Mouse (Mus musculus): ENCODE results near the gene Mup17. TPM values are rescaled to one million over a fixed set of nuclear protein-coding genes. Genes with fewer than 3 reads are reported as not detected.
"Not testable (repeated sequence)": the region's sequence is repeated elsewhere in the genome, so short reads cannot be mapped to it uniquely, and the experiment has no call there.

Gene Mup17
- polyA plus RNA-seq (2015; fragmentation: Nextera tagmentation; extraction: Ambion mirVana), result not detected in 2 replicates

DNA sequence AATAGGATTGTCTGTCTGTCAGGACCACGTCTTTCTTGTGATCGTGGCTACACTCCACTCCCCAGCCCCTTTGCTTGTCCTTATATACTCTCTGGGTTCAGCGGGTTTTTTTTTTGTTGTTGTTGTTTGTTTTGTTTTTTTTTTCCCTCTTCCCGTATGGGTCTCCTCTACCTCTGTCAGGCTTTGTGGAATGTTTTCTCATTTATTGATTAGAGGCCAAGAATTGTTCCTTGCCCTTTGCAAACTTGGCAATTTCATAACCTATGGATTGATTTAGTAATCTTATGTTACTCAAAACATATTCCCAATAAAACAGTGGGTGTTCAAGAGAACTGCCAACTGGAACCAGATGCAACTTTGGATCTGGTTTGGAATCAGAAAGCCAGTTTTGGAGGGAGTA, at the start of gene Mup17:
Mup17 (minus strand) TSS at position 101 of the 400 bp plus-strand sequence.
- not testable (repeated sequence) for H3K27ac ChIP-seq (ENCODE audit: low read length); H3K4me1 ChIP-seq (ENCODE audit: control insufficient read depth, low read depth, low read length); H3K27me3 ChIP-seq (ENCODE audit: control insufficient read depth, insufficient read depth, low read depth, low read length); H3K9ac ChIP-seq (ENCODE audit: low read depth, low read length); H3K4me2 ChIP-seq (ENCODE audit: low read depth, low read length); H3K9me3 ChIP-seq (replicated peaks; ENCODE audit: control insufficient read depth, low read length); ATAC-seq (ENCODE audit: low read depth); H3K36me3 ChIP-seq (ENCODE audit: control insufficient read depth, insufficient read depth); H3K4me3 ChIP-seq (ENCODE audit: low read depth, low read length)
- WGBS (ENCODE audit: insufficient replicate concordance), result 35% methylated on average over 3 of the region's 4 CpGs

DNA sequence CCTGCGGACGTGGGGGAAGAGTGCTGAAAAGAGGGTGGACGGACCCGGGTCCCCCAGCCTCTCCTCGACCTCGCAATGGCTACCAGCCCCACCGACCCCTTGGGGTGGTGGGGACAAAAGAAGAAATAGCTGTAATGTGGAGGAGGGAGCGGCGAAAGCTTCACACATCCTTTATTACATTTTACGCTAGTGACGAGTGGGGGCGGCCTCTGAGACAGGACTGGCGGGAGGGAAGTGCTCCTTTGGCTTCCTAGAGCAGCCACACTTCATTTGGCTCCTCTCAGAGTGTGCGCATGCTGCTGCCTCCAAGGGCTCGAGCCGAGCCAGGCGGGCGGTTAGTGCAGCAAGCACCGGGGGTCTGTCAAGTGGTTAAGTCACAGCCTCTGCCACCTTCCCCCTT, 24.1 kb downstream of the Mup17 start:
- ATAC-seq (ENCODE audit: low read depth); H3K4me3 ChIP-seq (ENCODE audit: low read depth, low read length); H3K27ac ChIP-seq (ENCODE audit: low read length); H3K9me3 ChIP-seq (replicated peaks; ENCODE audit: control insufficient read depth, low read length); H3K4me2 ChIP-seq (ENCODE audit: low read depth, low read length); H3K9ac ChIP-seq (ENCODE audit: low read depth, low read length); H3K27me3 ChIP-seq (ENCODE audit: control insufficient read depth, insufficient read depth, low read depth, low read length); H3K36me3 ChIP-seq (ENCODE audit: control insufficient read depth, insufficient read depth); H3K4me1 ChIP-seq (ENCODE audit: control insufficient read depth, low read depth, low read length): not testable (repeated sequence)
- 69% methylated on average over 18 of the region's 19 CpGs for WGBS (ENCODE audit: insufficient replicate concordance)

DNA sequence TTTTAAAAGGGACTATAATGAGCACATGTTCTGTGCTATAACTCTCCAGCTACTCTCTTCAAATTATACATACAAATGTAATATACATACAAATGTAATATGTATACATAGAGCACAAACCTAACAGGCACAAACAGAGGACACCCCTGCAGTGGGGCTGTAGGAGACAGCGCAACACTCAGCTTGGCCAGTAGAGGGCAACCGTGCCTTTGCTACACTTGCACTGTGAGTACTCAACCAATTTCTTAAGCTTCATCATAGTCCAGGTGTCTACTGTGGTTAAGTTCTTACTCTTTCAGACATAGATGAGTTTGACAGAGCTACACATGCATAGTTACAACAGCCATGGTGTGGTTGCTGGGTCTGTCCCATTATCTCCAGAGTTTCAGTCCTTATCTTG, 39.8 kb downstream of the Mup17 start:
- H3K27ac ChIP-seq (ENCODE audit: low read length); H3K27me3 ChIP-seq (ENCODE audit: control insufficient read depth, insufficient read depth, low read depth, low read length); H3K4me3 ChIP-seq (ENCODE audit: low read depth, low read length); ATAC-seq (ENCODE audit: low read depth); H3K4me1 ChIP-seq (ENCODE audit: control insufficient read depth, low read depth, low read length); H3K4me2 ChIP-seq (ENCODE audit: low read depth, low read length); H3K9ac ChIP-seq (ENCODE audit: low read depth, low read length); H3K9me3 ChIP-seq (replicated peaks; ENCODE audit: control insufficient read depth, low read length); H3K36me3 ChIP-seq (ENCODE audit: control insufficient read depth, insufficient read depth): not testable (repeated sequence)
- 23% methylated on average over 2 of the region's 2 CpGs for WGBS (ENCODE audit: insufficient replicate concordance)

Other genes starting within 250 kb of the Mup17 start
- gene Mup15, start 156.1 kb downstream of the Mup17 start, polyA plus RNA-seq (2015; fragmentation: Nextera tagmentation; extraction: Ambion mirVana), result not detected in 2 replicates
- gene Mup16, start 76.3 kb downstream of the Mup17 start, polyA plus RNA-seq (2015; fragmentation: Nextera tagmentation; extraction: Ambion mirVana), result not detected in 2 replicates
- gene Mup18, start 78.3 kb upstream of the Mup17 start, polyA plus RNA-seq (2015; fragmentation: Nextera tagmentation; extraction: Ambion mirVana), result not detected in 2 replicates
- gene Mup19, start 186.4 kb upstream of the Mup17 start, polyA plus RNA-seq (2015; fragmentation: Nextera tagmentation; extraction: Ambion mirVana), result not detected in 2 replicates
- gene Mup5, start 239.4 kb upstream of the Mup17 start, polyA plus RNA-seq (2015; fragmentation: Nextera tagmentation; extraction: Ambion mirVana), result not detected in 2 replicates

All from liver, embryonic 16.5 days (tissue).